Mouse (Mus musculus) megakaryocyte, embryonic 14.5 days (primary cell): ENCODE results near the gene Scarf1. TPM values are rescaled to one million over a fixed set of nuclear protein-coding genes. Genes with fewer than 3 reads are reported as not detected.

ENCODE experiments used
- H3K27me3 ChIP-seq: replicated peaks from 2 replicates; pipeline ENCODE3; 2012; ENCODE audit warnings: inconsistent platforms
- H3K36me3 ChIP-seq: replicated peaks from 2 replicates; pipeline ENCODE3; 2012; ENCODE audit warnings: low read length, inconsistent platforms, mixed read lengths
- H3K4me1 ChIP-seq: 2 replicates; pipeline ENCODE4 v1.6.1; 2012; ENCODE audit warnings: inconsistent platforms
- H3K4me3 ChIP-seq: replicated peaks from 2 replicates; pipeline ENCODE3; 2012; ENCODE audit warnings: moderate library complexity, mild to moderate bottlenecking, inconsistent platforms
- H3K9me3 ChIP-seq: 2 replicates; pipeline ENCODE4 v1.6.1; 2012; ENCODE audit warnings: inconsistent platforms
- FLI1 ChIP-seq: IDR thresholded peaks from 2 replicates; pipeline ENCODE4 v1.6.1; 2012; ENCODE audit warnings: low read length, inconsistent platforms, mixed read lengths
- GATA1 ChIP-seq: IDR thresholded peaks from 3 replicates; pipeline ENCODE4 v1.6.1; 2012; ENCODE audit warnings: mixed read lengths, low read length, inconsistent platforms, borderline replicate concordance
- polyA plus RNA-seq: library from polyadenylated mRNA; stranded (reverse); fragments of >175 nt; gene quantifications from 2 replicates; pipeline ENCODE4 v1.2.3, GENCODE M21; 2012; ENCODE audit warnings: low replicate concordance; ENCODE audit not compliant: insufficient read depth

Gene Scarf1
- polyA plus RNA-seq, 1 experiment: 42.5 TPM

GRCm38 (mm10) chr11:75530325-75530724, 17.0 kb downstream of the Scarf1 start:
- Histone ChIP-seq H3K27me3 (no peaks in the 10 kb centered on the region), H3K4me3 (peak overlapping the region; percentile 99), H3K4me1 (peaks cover 45% of the 10 kb centered on the region), H3K36me3 (peaks cover 49% of the 10 kb centered on the region), H3K9me3 (no peaks in the 10 kb centered on the region)
- TF ChIP-seq FLI1 (no peak), GATA1 (no peak)

- Histone ChIP-seq H3K27me3 (no peaks in the 10 kb centered on the region), H3K36me3 (peaks cover 49% of the 10 kb centered on the region), H3K4me3 (peak overlapping the region; percentile 99), H3K4me1 (peaks cover 51% of the 10 kb centered on the region), H3K9me3 (no peaks in the 10 kb centered on the region)
- TF ChIP-seq FLI1 (no peak), GATA1 (no peak)
Observed at GRCm38 (mm10) chr11:75530845-75531373, 17.6 kb downstream of the Scarf1 start.

GRCm38 (mm10) chr11:75531469-75532242, 18.3 kb downstream of the Scarf1 start, which contains the start of gene Slc43a2:
Gene Slc43a2, plus strand, starts transcription at chr11:75531694.
- no peak for TF ChIP-seq GATA1
- no peak; the same call in 1 of the 2 replicates for TF ChIP-seq FLI1
- Histone ChIP-seq H3K27me3 (no peaks in the 10 kb centered on the region), H3K36me3 (peaks cover 48% of the 10 kb centered on the region), H3K4me1 (peaks cover 57% of the 10 kb centered on the region), H3K4me3 (peak within 1 kb of the TSS; percentile 99), H3K9me3 (no peaks in the 10 kb centered on the region)

GRCm38 (mm10) chr11:75532340-75533277, 19.3 kb downstream of the Scarf1 start:
- Histone ChIP-seq H3K9me3 (no peaks in the 10 kb centered on the region), H3K4me1 (peaks cover 66% of the 10 kb centered on the region), H3K4me3 (peak overlapping the region; percentile 99), H3K36me3 (peaks cover 49% of the 10 kb centered on the region), H3K27me3 (no peaks in the 10 kb centered on the region)
- TF ChIP-seq GATA1 (no peak), FLI1 (no peak)

- H3K36me3 ChIP-seq: peaks cover 53% of the 10 kb centered on the region
- no peak for TF ChIP-seq FLI1
- no peak for TF ChIP-seq GATA1
Observed at GRCm38 (mm10) chr11:75533314-75534015, 20.1 kb downstream of the Scarf1 start.

GRCm38 (mm10) chr11:75534286-75535033, 21.1 kb downstream of the Scarf1 start:
- Histone ChIP-seq H3K4me3 (peak overlapping the region; percentile 99), H3K4me1 (peaks cover 85% of the 10 kb centered on the region)

More at GRCm38 (mm10) chr11:75533314-75534015, 20.1 kb downstream of the Scarf1 start:
- Histone ChIP-seq H3K4me1 (peaks cover 75% of the 10 kb centered on the region), H3K27me3 (no peaks in the 10 kb centered on the region), H3K4me3 (peak overlapping the region; percentile 99), H3K9me3 (no peaks in the 10 kb centered on the region)

GRCm38 (mm10) chr11:75535106-75535795, 21.9 kb downstream of the Scarf1 start:
- Histone ChIP-seq H3K4me3 (peak overlapping the region; percentile 86), H3K4me1 (peaks cover 87% of the 10 kb centered on the region), H3K27me3 (no peaks in the 10 kb centered on the region), H3K9me3 (no peaks in the 10 kb centered on the region), H3K36me3 (peaks cover 54% of the 10 kb centered on the region)
- TF ChIP-seq FLI1 (no peak), GATA1 (no peak)

More at GRCm38 (mm10) chr11:75534286-75535033, 21.1 kb downstream of the Scarf1 start:
- no peaks in the 10 kb centered on the region for H3K27me3 ChIP-seq
- TF ChIP-seq FLI1: no peak
- no peak for TF ChIP-seq GATA1
- H3K9me3 ChIP-seq: no peaks in the 10 kb centered on the region
- H3K36me3 ChIP-seq: peaks cover 55% of the 10 kb centered on the region
